Mouse (Mus musculus) testis, adult 2 months (tissue): ENCODE results near the gene Rtn2.

ENCODE experiments used
- CTCF ChIP-seq: fragments of 200-500 bp; IDR thresholded peaks from 2 replicates; pipeline ENCODE4 v1.5.1; 2012; ENCODE audit warnings: low read depth, mild to moderate bottlenecking, inconsistent platforms, low read length, moderate library complexity; ENCODE audit not compliant: control insufficient read depth, insufficient read depth, insufficient replicate concordance
- POLR2A ChIP-seq: fragments of 200-500 bp; IDR thresholded peaks from 2 replicates; pipeline ENCODE4 v1.6.1; 2012; ENCODE audit warnings: low read depth, mild to moderate bottlenecking, inconsistent platforms, low read length, moderate library complexity; ENCODE audit not compliant: control insufficient read depth

- TF ChIP-seq POLR2A (no peak), CTCF (no peak)
Observed at GRCm38 (mm10) chr7:19322489-19322888, 40.1 kb downstream of the Rtn2 start.
